Mouse (Mus musculus) forebrain, embryonic 14.5 days (tissue): ENCODE measurements at regions not wholly inside any gene's neighbourhood (a gene's known extent, or its start where the extent isn't known, plus 50 kb on each side); places are given as distances from the start of the nearest gene placed in this dataset.
A peak's percentile ranks its signal among the peaks of the same experiment; 100 is the strongest.
"Not testable (repeated sequence)": the region's sequence is repeated elsewhere in the genome, so short reads cannot be mapped to it uniquely, and the experiment has no call there.

Experiments
- ATAC-seq: fragments of 200-750 bp; cut with Nextera tagmentation; 2 replicates; pipeline ENCODE4 v1.8.0; 2017; ENCODE audit warnings: mild to moderate bottlenecking, moderate library complexity
- DNase-seq: peaks from one replicate; pipeline ENCODE4 v3.0.0-alpha.2; 2015; ENCODE audit warnings: low spot score
- H3K27ac ChIP-seq: fragments of 300-500 bp; sonication (generic); 2 replicates; pipeline ENCODE4 v1.5.1; 2014; ENCODE audit warnings: low read depth, mild to moderate bottlenecking, control low read depth, low read length, moderate library complexity
- H3K27me3 ChIP-seq: fragments of 300-500 bp; sonication (generic); replicated peaks from 2 replicates; pipeline ENCODE4 v1.6.1; 2014; ENCODE audit warnings: low read length, control low read depth, mixed read lengths; ENCODE audit not compliant: control insufficient read depth, insufficient read depth
- H3K36me3 ChIP-seq: fragments of 300-500 bp; sonication (generic); 2 replicates; pipeline ENCODE4 v1.6.1; 2014; ENCODE audit warnings: low read length, control low read depth; ENCODE audit not compliant: control insufficient read depth, insufficient read depth
- H3K4me1 ChIP-seq: fragments of 300-500 bp; sonication (generic); 2 replicates; pipeline ENCODE4 v1.6.1; 2014; ENCODE audit warnings: antibody characterized with exemption, low read length, control low read depth; ENCODE audit not compliant: control insufficient read depth, insufficient read depth
- H3K4me2 ChIP-seq: fragments of 300-500 bp; sonication (generic); 2 replicates; pipeline ENCODE4 v1.6.1; 2014; ENCODE audit warnings: mild to moderate bottlenecking, control low read depth, low read length
- H3K4me3 ChIP-seq: fragments of 300-500 bp; sonication (generic); 2 replicates; pipeline ENCODE4 v1.5.1; 2014; ENCODE audit warnings: low read depth, low read length, control low read depth
- H3K9ac ChIP-seq: fragments of 300-500 bp; sonication (generic); 2 replicates; pipeline ENCODE4 v1.6.1; 2014; ENCODE audit warnings: mild to moderate bottlenecking, low read length, control low read depth, moderate library complexity
- H3K9me3 ChIP-seq: fragments of 300-500 bp; sonication (generic); replicated peaks from 2 replicates; pipeline ENCODE4 v1.6.1; 2016; ENCODE audit warnings: low read length, control low read depth, mixed read lengths; ENCODE audit not compliant: control insufficient read depth
- WGBS: fragments of 180-500 bp; shearing (Covaris S2); extraction: QIAGEN DNeasy Blood & Tissue Kit; methylation state at CpG from one replicate; pipeline ENCODE4 v1.1.7; 2014; 5-methylcytosine and 5-hydroxymethylcytosine counted together

DNA sequence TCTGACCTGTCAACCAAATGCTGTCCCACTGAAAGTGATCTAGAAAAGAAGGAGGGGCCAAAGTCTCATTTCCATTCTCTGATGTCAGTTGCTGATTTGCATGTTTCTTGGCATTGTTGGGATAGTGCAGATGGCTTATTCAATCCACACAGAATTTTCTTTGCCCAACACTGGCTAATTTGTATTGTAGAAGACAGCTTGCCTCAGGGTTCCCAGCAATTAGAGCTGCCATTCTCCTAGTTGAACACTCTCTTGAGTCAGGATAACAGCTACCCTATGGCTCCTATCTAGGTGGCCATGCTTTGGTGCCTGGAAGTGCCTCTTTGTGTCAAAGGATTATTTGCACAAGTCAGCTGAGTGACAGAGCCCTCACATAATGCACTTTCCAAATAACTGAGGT, 569.0 kb downstream of the Lrriq3 start:
- no peak overlapping the region for H3K27ac ChIP-seq
- H3K27me3 ChIP-seq, result no peaks in the 10 kb centered on the region
- no peaks in the 10 kb centered on the region for H3K9me3 ChIP-seq
- H3K4me2 ChIP-seq, result no peak overlapping the region
- H3K9ac ChIP-seq, result no peak overlapping the region
- H3K4me1 ChIP-seq, result no peaks in the 10 kb centered on the region
- ATAC-seq (peak; percentile 95), DNase-seq (peak; percentile 80)
- H3K4me3 ChIP-seq, result no peak overlapping the region
- H3K36me3 ChIP-seq, result no peaks in the 10 kb centered on the region

DNA sequence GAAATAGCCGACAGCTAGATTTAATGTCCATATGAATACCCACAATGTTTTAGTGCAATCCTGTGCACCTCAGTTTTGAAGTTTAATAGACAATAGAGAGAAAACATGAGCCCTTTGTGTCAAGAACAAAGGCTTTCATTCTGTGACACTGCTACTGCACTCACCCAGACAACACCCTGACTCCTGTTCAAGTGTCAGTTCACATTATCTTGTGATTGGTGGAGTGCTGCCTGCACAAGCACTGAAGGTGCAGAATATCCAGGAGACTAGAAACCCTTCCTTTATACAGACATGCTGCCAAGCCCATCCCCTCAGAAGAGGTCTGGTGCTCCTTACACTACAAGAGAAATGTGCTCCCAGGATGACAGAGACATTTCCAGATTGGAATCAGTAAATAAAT, 579.3 kb downstream of the Lrriq3 start:
- H3K4me3 ChIP-seq, result no peak overlapping the region
- DNase-seq (no peak), ATAC-seq (no peak)
- no peak overlapping the region for H3K9ac ChIP-seq
- WGBS, result 74% methylated on average over 1 of the region's 1 CpGs
- H3K9me3 ChIP-seq, result no peaks in the 10 kb centered on the region
- no peaks in the 10 kb centered on the region for H3K4me1 ChIP-seq
- H3K36me3 ChIP-seq, result no peaks in the 10 kb centered on the region
- H3K27ac ChIP-seq, result no peak overlapping the region
- H3K4me2 ChIP-seq, result no peak overlapping the region
- no peaks in the 10 kb centered on the region for H3K27me3 ChIP-seq

DNA sequence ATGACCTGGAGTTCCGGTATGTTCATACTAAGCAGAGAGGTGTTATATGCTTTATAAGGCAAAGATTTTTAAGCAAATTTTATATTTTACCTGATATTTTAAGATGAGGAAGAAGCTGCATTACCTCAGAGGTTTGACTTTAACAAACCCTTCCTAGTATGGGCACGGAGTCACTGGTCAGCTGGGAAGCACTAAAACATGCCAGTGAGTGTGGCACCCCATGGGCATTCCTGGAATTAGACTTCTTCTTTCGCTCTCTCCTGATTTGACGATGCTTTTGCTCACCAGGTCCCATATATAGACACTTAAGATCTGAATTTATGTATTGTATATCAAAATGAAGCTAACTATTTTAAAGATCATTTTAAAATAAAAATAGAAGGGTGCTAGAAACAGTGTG, 587.0 kb downstream of the Lrriq3 start:
- no peak overlapping the region for H3K27ac ChIP-seq
- H3K4me1 ChIP-seq, result no peaks in the 10 kb centered on the region
- no peak for ATAC-seq
- no peak overlapping the region for H3K9ac ChIP-seq
- H3K36me3 ChIP-seq, result no peaks in the 10 kb centered on the region
- no peaks in the 10 kb centered on the region for H3K27me3 ChIP-seq
- 89% methylated on average over 4 of the region's 4 CpGs for WGBS
- no peak for DNase-seq
- H3K4me2 ChIP-seq, result no peak overlapping the region
- H3K9me3 ChIP-seq, result no peaks in the 10 kb centered on the region
- no peak overlapping the region for H3K4me3 ChIP-seq

DNA sequence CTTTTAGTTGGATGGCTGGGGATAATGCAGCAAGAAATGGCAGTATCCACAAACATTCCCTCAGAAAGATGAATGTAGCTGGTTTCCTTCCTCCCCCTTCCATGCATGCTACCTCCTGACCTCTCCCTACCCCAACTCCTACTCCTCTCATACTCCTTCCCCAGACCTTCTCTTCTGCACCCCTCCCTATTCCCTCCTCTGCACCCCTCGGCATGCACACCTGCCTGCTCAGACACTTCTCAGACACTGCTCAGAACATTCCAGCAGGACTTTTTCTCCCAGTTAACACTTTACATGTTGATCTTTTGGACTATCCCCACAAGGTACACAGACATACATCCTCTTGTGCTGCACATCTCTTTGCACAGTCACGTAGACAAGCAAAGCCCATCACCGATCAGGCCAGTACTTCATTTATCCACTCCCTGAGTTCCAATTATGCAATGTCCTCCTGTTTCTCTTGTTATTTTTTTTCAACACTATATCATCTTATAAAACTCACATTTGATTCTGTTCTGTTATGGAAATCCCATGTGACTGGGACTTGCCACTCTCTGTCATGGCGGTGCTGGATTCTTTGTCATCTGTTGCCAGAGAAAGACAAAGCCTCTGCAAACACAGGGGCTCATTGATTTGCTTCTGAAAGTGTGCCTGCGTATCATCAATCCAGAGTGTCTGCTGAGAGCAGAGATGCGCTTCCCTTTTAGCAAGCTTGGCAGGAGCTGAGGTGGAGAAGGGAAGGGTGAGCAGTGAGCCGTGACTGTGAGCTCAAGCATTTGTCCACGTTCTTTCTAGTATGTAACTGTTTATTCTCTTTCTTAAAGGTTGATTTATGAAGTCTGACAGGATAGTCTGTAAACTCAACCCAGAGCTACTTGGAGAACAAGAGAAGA, 589.9 kb downstream of the Lrriq3 start:
- Histone ChIP-seq H3K9ac (no peak overlapping the region), H3K27ac (no peak overlapping the region), H3K4me1 (no peaks in the 10 kb centered on the region), H3K4me2 (no peak overlapping the region), H3K27me3 (no peaks in the 10 kb centered on the region), H3K9me3 (no peaks in the 10 kb centered on the region), H3K4me3 (no peak overlapping the region), H3K36me3 (no peaks in the 10 kb centered on the region)
- WGBS, result 65% methylated on average over 8 of the region's 8 CpGs
- ATAC-seq (no peak), DNase-seq (no peak)

DNA sequence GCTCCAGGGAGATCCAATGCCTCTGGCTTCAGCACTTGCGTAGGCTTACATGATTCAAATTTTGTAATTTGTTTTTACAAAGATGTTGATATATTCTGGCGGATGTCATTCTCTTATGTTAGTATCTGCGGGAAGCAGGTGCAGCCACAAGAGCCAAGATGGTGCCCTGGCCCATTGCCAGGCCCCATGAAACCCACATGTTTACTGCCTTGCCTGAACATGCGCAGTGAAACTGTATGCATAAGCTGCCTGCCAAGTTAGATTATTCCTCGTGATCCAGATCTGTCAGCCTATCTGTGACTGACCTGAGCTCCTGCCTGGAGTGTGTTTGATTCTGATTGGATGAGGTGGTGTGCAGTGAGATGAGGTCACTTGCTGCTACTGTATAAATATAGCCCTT, 595.1 kb downstream of the Lrriq3 start:
- H3K4me2 ChIP-seq, result no peak overlapping the region
- no peaks in the 10 kb centered on the region for H3K4me1 ChIP-seq
- no peak overlapping the region for H3K9ac ChIP-seq
- WGBS, result 51% methylated on average over 5 of the region's 5 CpGs
- H3K4me3 ChIP-seq, result no peak overlapping the region
- no peaks in the 10 kb centered on the region for H3K36me3 ChIP-seq
- H3K9me3 ChIP-seq, result no peaks in the 10 kb centered on the region
- H3K27ac ChIP-seq, result no peak overlapping the region
- DNase-seq, result peak; percentile 81
- peak; percentile 82 for ATAC-seq
- no peaks in the 10 kb centered on the region for H3K27me3 ChIP-seq

DNA sequence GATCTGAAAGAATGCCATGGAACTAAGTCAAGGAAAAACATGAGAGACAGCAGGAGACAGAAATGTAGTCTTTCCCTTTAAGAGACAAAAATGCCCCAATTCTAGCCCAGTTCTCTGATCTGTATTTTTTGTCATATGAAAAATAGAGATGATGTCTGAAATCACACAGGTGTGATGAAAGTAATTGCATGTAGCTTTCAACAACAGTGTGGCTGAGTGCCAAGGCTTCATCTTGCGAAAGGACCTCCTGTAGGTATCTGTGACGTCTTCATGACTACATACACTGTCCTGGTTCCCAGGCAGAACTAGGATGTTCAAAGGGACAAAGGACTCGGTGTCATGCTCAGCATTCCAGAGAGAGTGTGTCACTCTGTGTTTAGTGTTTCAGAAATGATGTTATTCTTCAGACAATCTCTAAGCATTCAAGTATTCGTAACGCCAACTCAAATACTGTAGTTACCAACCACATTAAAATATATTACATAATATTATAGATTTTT, 629.8 kb downstream of the Lrriq3 start:
- H3K4me2 ChIP-seq, result no peak overlapping the region
- ATAC-seq, result no peak
- H3K27me3 ChIP-seq, result no peaks in the 10 kb centered on the region
- no peak overlapping the region for H3K27ac ChIP-seq
- no peaks in the 10 kb centered on the region for H3K9me3 ChIP-seq
- WGBS, result 83% methylated on average over 5 of the region's 5 CpGs
- no peaks in the 10 kb centered on the region for H3K36me3 ChIP-seq
- no peak for DNase-seq
- H3K4me1 ChIP-seq, result no peaks in the 10 kb centered on the region
- H3K9ac ChIP-seq, result no peak overlapping the region
- no peak overlapping the region for H3K4me3 ChIP-seq

DNA sequence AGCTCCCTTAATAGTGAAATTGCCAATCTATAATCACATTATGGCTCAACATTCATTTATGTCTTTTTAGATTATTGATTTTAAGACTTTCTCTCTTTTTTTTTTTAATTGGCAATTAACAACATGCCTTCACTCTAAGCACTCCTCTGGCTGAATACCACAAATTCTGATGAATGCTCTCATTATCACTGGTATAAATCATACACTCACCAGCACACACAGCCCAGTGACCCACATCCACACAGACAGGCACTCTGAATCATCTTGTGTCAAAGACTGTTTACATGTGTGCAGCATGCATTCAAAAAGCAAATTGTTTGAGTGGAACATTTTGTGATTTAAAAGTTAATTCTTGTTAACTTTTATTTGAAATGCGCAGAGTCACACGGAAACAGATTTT, 649.2 kb downstream of the Lrriq3 start:
- Histone ChIP-seq H3K27ac (no peak overlapping the region), H3K4me2 (no peak overlapping the region), H3K4me3 (no peak overlapping the region), H3K27me3 (no peaks in the 10 kb centered on the region), H3K4me1 (no peaks in the 10 kb centered on the region), H3K36me3 (no peaks in the 10 kb centered on the region), H3K9ac (no peak overlapping the region), H3K9me3 (no peaks in the 10 kb centered on the region)
- DNase-seq, result no peak
- WGBS, result 86% methylated on average over 2 of the region's 2 CpGs
- ATAC-seq, result no peak

DNA sequence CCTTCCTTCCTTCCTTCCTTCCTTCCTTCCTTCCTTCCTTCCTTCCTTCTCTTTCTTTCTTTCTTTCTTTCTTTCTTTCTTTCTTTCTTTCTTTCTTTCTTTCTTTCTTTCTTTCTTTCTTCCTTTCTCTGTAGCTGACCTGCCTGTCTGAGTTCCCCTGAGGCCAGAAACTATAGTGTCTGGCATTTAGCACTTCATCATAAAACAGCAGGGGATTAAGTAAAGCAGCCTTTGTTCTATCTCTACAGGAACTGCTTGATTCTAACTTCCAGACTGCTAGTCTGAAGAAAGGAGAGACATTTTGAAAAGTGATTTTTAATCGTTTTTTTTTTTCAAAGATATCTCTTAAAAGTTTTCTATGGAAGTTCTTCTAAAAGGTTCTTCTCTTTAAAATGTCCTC, 653.4 kb downstream of the Lrriq3 start:
- WGBS, result 13% methylated on average over 1 of the region's 1 CpGs
- not testable (repeated sequence) for H3K9ac ChIP-seq, H3K36me3 ChIP-seq, H3K27me3 ChIP-seq, H3K9me3 ChIP-seq, H3K4me1 ChIP-seq, H3K4me3 ChIP-seq, H3K4me2 ChIP-seq, DNase-seq, H3K27ac ChIP-seq, ATAC-seq

DNA sequence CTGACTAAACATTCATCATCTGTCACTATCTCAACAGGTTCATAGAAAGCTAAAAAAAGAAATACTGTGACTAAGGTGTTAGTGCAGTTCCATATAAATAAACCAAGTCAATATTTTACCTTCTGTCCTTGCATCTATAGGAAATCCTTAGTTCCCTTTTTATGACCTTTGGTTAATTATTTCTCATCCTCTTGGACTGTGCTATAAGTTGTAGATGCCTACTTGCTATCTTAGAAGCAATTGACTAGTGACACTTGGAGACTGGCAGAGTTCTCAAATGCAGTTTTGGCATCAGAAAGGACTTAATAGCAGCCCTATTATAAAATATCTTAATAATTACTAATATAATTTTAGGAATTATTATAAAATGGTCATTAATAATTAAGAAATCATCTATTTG, 654.3 kb downstream of the Lrriq3 start:
- Histone ChIP-seq H3K27ac (no peak overlapping the region), H3K36me3 (no peaks in the 10 kb centered on the region), H3K9ac (no peak overlapping the region), H3K4me3 (no peak overlapping the region), H3K4me1 (no peaks in the 10 kb centered on the region), H3K4me2 (no peak overlapping the region), H3K9me3 (no peaks in the 10 kb centered on the region), H3K27me3 (no peaks in the 10 kb centered on the region)
- no peak for DNase-seq
- ATAC-seq, result no peak
